Mouse (Mus musculus) ES-Bruce4 (cell line): ENCODE results near the gene Pcna.

Source experiments
- CTCF ChIP-seq: IDR thresholded peaks from one replicate; pipeline ENCODE4 v1.8.1; 2011; ENCODE audit warnings: low read depth, low read length
- POLR2A ChIP-seq: IDR thresholded peaks from one replicate; pipeline ENCODE4 v1.8.1; 2011; ENCODE audit warnings: low read length; ENCODE audit not compliant: insufficient read depth

GRCm38 (mm10) chr2:132298250-132298649 is 45.1 kb upstream of the Pcna start:
- TF ChIP-seq CTCF = no peak
- TF ChIP-seq POLR2A = no peak
